Mouse (Mus musculus) forebrain, embryonic 11.5 days (tissue): ENCODE data around the gene Gm20911. TPM values are rescaled to one million over a fixed set of nuclear protein-coding genes. Genes with fewer than 3 reads are reported as not detected.
"Not testable (repeated sequence)": the region's sequence is repeated elsewhere in the genome, so short reads cannot be mapped to it uniquely, and the experiment has no call there.

ENCODE experiments used
- ATAC-seq: fragments of 200-750 bp; cut with Nextera tagmentation; replicated peaks from 2 replicates; pipeline ENCODE4 v1.8.0; 2017; ENCODE audit warnings: moderate TSS enrichment; ENCODE audit not compliant: low FRiP score
- DNase-seq: peaks from one replicate; pipeline ENCODE4 v3.0.0-alpha.2; 2017; ENCODE audit warnings: low spot score
- H3K27ac ChIP-seq: fragments of 300-500 bp; sonication (generic); 2 replicates; pipeline ENCODE4 v1.5.1; 2014; ENCODE audit warnings: low read depth, low read length
- H3K27me3 ChIP-seq: fragments of 300-500 bp; sonication (generic); 2 replicates; pipeline ENCODE4 v1.6.1; 2014; ENCODE audit warnings: mild to moderate bottlenecking, low read length, mixed read lengths; ENCODE audit not compliant: control insufficient read depth, insufficient read depth
- H3K36me3 ChIP-seq: fragments of 300-500 bp; sonication (generic); 2 replicates; pipeline ENCODE4 v1.6.1; 2014; ENCODE audit warnings: mild to moderate bottlenecking, low read length, moderate library complexity, mixed read lengths; ENCODE audit not compliant: control insufficient read depth, insufficient read depth
- H3K4me1 ChIP-seq: fragments of 300-500 bp; sonication (generic); replicated peaks from 2 replicates; pipeline ENCODE4 v1.6.1; 2014; ENCODE audit warnings: low read length, mixed read lengths; ENCODE audit not compliant: control insufficient read depth, insufficient read depth
- H3K4me2 ChIP-seq: fragments of 300-500 bp; sonication (generic); 2 replicates; pipeline ENCODE4 v1.6.1; 2014; ENCODE audit warnings: low read depth, mild to moderate bottlenecking, low read length, moderate library complexity, mixed read lengths; ENCODE audit not compliant: severe bottlenecking
- H3K4me3 ChIP-seq: fragments of 300-500 bp; sonication (generic); 2 replicates; pipeline ENCODE4 v1.5.1; 2014; ENCODE audit warnings: low read depth, low read length
- H3K9ac ChIP-seq: fragments of 300-500 bp; sonication (generic); 2 replicates; pipeline ENCODE4 v1.6.1; 2014; ENCODE audit warnings: low read length
- H3K9me3 ChIP-seq: fragments of 300-500 bp; sonication (generic); 2 replicates; pipeline ENCODE4 v1.6.1; 2016; ENCODE audit warnings: low read length, mixed read lengths; ENCODE audit not compliant: control insufficient read depth
- WGBS: fragments of 180-500 bp; shearing (Covaris S2); extraction: QIAGEN DNeasy Blood & Tissue Kit; methylation state at CpG from one replicate; pipeline ENCODE4 v1.1.7; 2014; 5-methylcytosine and 5-hydroxymethylcytosine counted together
- polyA plus RNA-seq: library from polyadenylated mRNA; unstranded; fragments of >200 nt; fragmentation: Nextera tagmentation; extraction: Ambion mirVana; gene quantifications from 2 replicates; pipeline ENCODE4 v1.2.1, GENCODE M21; 2014

The Gm20911 gene
- polyA plus RNA-seq, result not detected in 2 replicates

DNA sequence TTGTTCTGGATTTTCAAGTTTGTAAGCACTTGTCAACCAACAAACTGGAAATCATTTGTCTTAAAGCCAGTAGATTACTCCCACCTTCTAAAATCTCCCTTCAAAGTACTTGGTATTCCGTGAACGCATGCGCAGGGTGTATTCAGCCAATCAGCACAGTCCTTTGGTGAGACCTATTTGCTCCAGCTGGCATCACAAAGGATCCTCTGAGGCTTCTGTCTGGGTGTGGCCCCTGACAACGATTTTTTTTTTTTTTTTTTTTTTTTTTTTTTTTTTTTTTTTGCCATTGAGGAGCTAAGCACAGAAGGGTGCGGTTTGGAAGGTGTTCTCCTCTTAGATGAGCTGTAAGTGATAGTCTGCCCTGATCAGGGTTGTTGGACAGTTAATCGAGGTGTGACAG, at the start of gene Gm20911:
Gene Gm20911 (plus strand): TSS at position 301 of the 400 bp plus-strand sequence.
- ATAC-seq, result not testable (repeated sequence)

More for the DNA sequence above, at the start of gene Gm20911:
- not testable (repeated sequence) for H3K4me1 ChIP-seq, H3K9me3 ChIP-seq, H3K27me3 ChIP-seq, H3K9ac ChIP-seq, DNase-seq, H3K27ac ChIP-seq, H3K4me2 ChIP-seq, H3K36me3 ChIP-seq, H3K4me3 ChIP-seq
- no CpG with 5 or more reads among the region's 6 CpGs for WGBS
